ENCODE assay signal across 18 mouse cellular contexts in the genomic region with DNA sequence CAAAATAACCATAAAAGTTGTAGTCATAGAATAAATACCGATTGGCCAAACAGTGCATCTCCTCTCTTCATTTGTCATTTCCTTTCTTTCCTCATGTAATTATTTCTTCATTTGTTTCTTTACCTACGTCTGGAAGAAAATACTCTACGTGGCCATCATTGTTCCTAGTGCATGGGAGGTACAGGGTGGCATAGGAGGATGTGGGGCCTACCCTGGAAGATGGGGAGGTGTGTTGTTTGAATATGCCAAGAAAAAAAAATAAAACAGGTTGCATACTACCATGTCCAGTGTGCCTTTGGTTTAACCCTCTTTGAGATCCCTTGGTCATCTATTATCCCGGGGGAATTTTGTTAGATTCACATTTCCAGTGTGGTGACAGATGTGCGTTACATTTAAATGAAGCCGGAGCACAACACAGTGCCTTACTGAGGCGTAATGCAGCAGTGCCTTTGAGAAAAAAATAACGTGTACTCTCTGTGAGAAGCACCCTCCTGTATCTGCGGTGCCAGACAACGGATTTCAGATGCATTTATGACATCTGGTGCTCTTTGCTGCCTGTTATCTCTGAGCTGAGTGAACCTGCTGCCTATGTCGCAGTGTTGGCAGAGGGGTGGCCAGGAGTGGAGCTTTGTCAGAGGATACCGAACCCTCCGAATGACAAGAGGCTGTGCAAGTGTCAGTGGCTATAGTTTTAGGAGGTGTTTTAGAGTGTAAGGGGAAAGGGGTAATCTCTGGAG.
DNase-seq lines count a peak whose midpoint lies in the region; ATAC-seq and TF ChIP-seq lines count a peak whose summit lies in the region.
"Had no signal": no experiment of that assay in that cellular context is flagged by ENCODE, and none has a peak within 500 bp of the region (broad histone marks: within the 10 kb centered on the region; RNA-seq: fewer than 3 reads in every experiment).

No protein-coding gene starts in this region.

- DNase-seq in MEL-GATA-1-ER (ENCODE audit: extremely low read depth, low read depth): peak; percentile 92
- DNase-seq in c-Kit-positive CD71-positive TER-119-positive erythroid progenitor cells, embryonic 14.5 days (ENCODE audit: low spot score): peak; percentile 69
- DNase-seq in liver: peak; percentile 75
- peak; percentile 31 for DNase-seq in liver, postnatal 0 days
- DNase-seq in heart, postnatal 36 days: no peak
- no peak for DNase-seq in layer of hippocampus, adult 9-11 months
- no peak for DNase-seq in thymus, postnatal 36 days
- DNase-seq: adrenal gland, postnatal 14 days; cerebellum, adult 8-10 months; gastrocnemius, postnatal 25 days; layer of hippocampus, postnatal 36 days had no signal

- H3K36me3 ChIP-seq in liver, postnatal 0 days (replicated peaks; ENCODE audit: insufficient read depth, low read length): no peaks in the 10 kb centered on the region
- no peaks in the 10 kb centered on the region for H3K36me3 ChIP-seq in hindbrain, embryonic 13.5 days
- H3K36me3 ChIP-seq: forebrain, embryonic 15.5 days; hindbrain, embryonic 12.5 days; midbrain, embryonic 13.5 days; neural tube, embryonic 13.5 days had no signal

- peak; percentile 95 for TF ChIP-seq EP300 in liver, postnatal 0 days (IDR thresholded peaks at IDR 0.05; ENCODE audit: low read depth)

- ATAC-seq in liver, postnatal 0 days: peak; percentile 98
- no peak for ATAC-seq in hindbrain, embryonic 13.5 days (ENCODE audit: low FRiP score)
- ATAC-seq: forebrain, embryonic 15.5 days; inflammation-experienced regulatory T-cells, adult 6 months; midbrain, embryonic 13.5 days had no signal

- no peak overlapping the region for H3K9ac ChIP-seq in liver, postnatal 0 days (replicated peaks)
- no peak overlapping the region for H3K9ac ChIP-seq in hindbrain, embryonic 13.5 days
- H3K9ac ChIP-seq: forebrain, embryonic 15.5 days; hindbrain, embryonic 12.5 days; midbrain, embryonic 13.5 days; neural tube, embryonic 13.5 days had no signal

- intact Hi-C loops in heart, postnatal 36 days (cut with DNase I): no loop called here

- H3K27ac ChIP-seq in liver, postnatal 0 days (ENCODE audit: low read depth): peak overlapping the region; percentile 20
- no peak overlapping the region for H3K27ac ChIP-seq in hindbrain, embryonic 13.5 days
- H3K27ac ChIP-seq: forebrain, embryonic 15.5 days; hindbrain, embryonic 12.5 days; macrophage; midbrain, embryonic 13.5 days; neural tube, embryonic 13.5 days had no signal

- H3K4me3 ChIP-seq in liver, postnatal 0 days (ENCODE audit: low read depth, low read length): no peak overlapping the region
- H3K4me3 ChIP-seq in hindbrain, embryonic 13.5 days: no peak overlapping the region
- H3K4me3 ChIP-seq: forebrain, embryonic 15.5 days; hindbrain, embryonic 12.5 days; midbrain, embryonic 13.5 days; neural tube, embryonic 13.5 days had no signal

- no peaks in the 10 kb centered on the region for H3K9me3 ChIP-seq in liver, postnatal 0 days (ENCODE audit: low read length)
- no peaks in the 10 kb centered on the region for H3K9me3 ChIP-seq in hindbrain, embryonic 13.5 days
- H3K9me3 ChIP-seq: forebrain, embryonic 15.5 days; hindbrain, embryonic 12.5 days; midbrain, embryonic 13.5 days; neural tube, embryonic 13.5 days had no signal

- no peaks in the 10 kb centered on the region; the same call in 1 of the 2 replicates for H3K4me1 ChIP-seq in liver, postnatal 0 days (ENCODE audit: insufficient read depth)
- H3K4me1 ChIP-seq in hindbrain, embryonic 13.5 days (replicated peaks): peaks cover 12% of the 10 kb centered on the region; the same call in 1 of the 2 replicates
- H3K4me1 ChIP-seq: forebrain, embryonic 15.5 days had no signal

- WGBS in liver, postnatal 0 days (ENCODE audit: insufficient replicate concordance): 67% methylated on average over 13 of the region's 13 CpGs
- 73% methylated on average over 13 of the region's 13 CpGs for WGBS in hindbrain, embryonic 13.5 days

- no peak for TF ChIP-seq CTCF in liver, postnatal 0 days (IDR thresholded peaks at IDR 0.05; ENCODE audit: low read depth)

- no peaks in the 10 kb centered on the region for H3K27me3 ChIP-seq in liver, postnatal 0 days (ENCODE audit: insufficient read depth, low read length)
- H3K27me3 ChIP-seq in hindbrain, embryonic 13.5 days: no peaks in the 10 kb centered on the region
- H3K27me3 ChIP-seq: forebrain, embryonic 15.5 days; hindbrain, embryonic 12.5 days; midbrain, embryonic 13.5 days; neural tube, embryonic 13.5 days had no signal

- no peak overlapping the region for H3K4me2 ChIP-seq in liver, postnatal 0 days (ENCODE audit: low read depth, low read length)
- no peak overlapping the region for H3K4me2 ChIP-seq in hindbrain, embryonic 13.5 days
- H3K4me2 ChIP-seq: forebrain, embryonic 15.5 days; hindbrain, embryonic 12.5 days; midbrain, embryonic 13.5 days; neural tube, embryonic 13.5 days had no signal

Comparison
In these comparisons a context has a peak if more than half of its experiments do, and no peak if none do; other contexts are left out.
1. DNase-seq: peak in MEL-GATA-1-ER (single experiment), c-Kit-positive CD71-positive TER-119-positive erythroid progenitor cells, embryonic 14.5 days (single experiment), liver (single experiment) and liver, postnatal 0 days (single experiment); none in heart, postnatal 36 days (0 of 2), layer of hippocampus, adult 9-11 months (single experiment) and thymus, postnatal 36 days (0 of 2).